Mouse (Mus musculus) embryonic fibroblast, embryonic 13.5 days (primary cell): Measurements from ENCODE around the gene Tmem33. TPM values are rescaled to one million over a fixed set of nuclear protein-coding genes. Genes with fewer than 3 reads are reported as not detected.

Source experiments
- H3K27ac ChIP-seq: 2 replicates; pipeline ENCODE4 v1.5.1; 2012; ENCODE audit warnings: low read length, control low read depth, inconsistent platforms; ENCODE audit not compliant: insufficient read depth
- H3K4me1 ChIP-seq: 2 replicates; pipeline ENCODE4 v1.6.1; 2011; ENCODE audit warnings: low read length; ENCODE audit not compliant: control insufficient read depth, insufficient read depth
- H3K4me3 ChIP-seq: 2 replicates; pipeline ENCODE4 v1.5.1; 2011; ENCODE audit warnings: mild to moderate bottlenecking, control low read depth, low read length; ENCODE audit not compliant: insufficient read depth
- CTCF ChIP-seq: IDR thresholded peaks from 2 replicates; pipeline ENCODE4 v1.5.1; 2011; ENCODE audit warnings: mild to moderate bottlenecking, control low read depth, low read length, moderate library complexity, borderline replicate concordance; ENCODE audit not compliant: insufficient read depth
- POLR2A ChIP-seq: IDR thresholded peaks from 2 replicates; pipeline ENCODE4 v1.6.1; 2011; ENCODE audit warnings: low read depth, mild to moderate bottlenecking, control low read depth, low read length, moderate library complexity
- polyA plus RNA-seq: library from polyadenylated mRNA; stranded (reverse); fragments of >200 nt; gene quantifications from 2 replicates; pipeline ENCODE4 v1.2.4, GENCODE M21; 2011; ENCODE audit warnings: low read depth; ENCODE audit not compliant: missing spikeins, insufficient read length

The Tmem33 gene
- polyA plus RNA-seq, 1 experiment: 125 TPM

GRCm38 (mm10) chr5:67224122-67224502 is 36.3 kb upstream of the Tmem33 start:
- Histone ChIP-seq H3K4me3 (no peak overlapping the region), H3K27ac (no peak overlapping the region), H3K4me1 (no peaks in the 10 kb centered on the region)
- TF ChIP-seq CTCF: no peak
- TF ChIP-seq POLR2A: no peak

DNA sequence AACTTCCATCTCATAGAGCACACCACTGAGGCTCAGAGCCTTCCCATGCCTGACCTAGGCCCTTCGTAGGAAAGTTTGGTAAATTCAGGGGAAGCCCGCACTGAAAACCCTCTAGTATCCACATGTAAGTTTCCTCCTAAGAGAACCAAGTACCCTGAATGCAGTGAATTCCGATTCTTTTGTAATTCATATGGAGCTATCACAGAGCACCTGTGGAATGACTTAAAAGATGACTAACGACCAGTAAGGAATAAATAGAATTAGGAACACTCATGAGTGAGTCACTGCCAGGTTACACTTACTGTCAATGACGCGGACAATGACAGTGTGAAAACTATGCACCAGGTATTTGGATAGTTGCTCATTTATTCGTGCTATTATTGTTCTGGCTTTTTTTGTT is 34.6 kb upstream of the Tmem33 start:
- Histone ChIP-seq H3K27ac (no peak overlapping the region), H3K4me3 (no peak overlapping the region), H3K4me1 (no peaks in the 10 kb centered on the region)
- no peak for TF ChIP-seq POLR2A
- no peak for TF ChIP-seq CTCF

DNA sequence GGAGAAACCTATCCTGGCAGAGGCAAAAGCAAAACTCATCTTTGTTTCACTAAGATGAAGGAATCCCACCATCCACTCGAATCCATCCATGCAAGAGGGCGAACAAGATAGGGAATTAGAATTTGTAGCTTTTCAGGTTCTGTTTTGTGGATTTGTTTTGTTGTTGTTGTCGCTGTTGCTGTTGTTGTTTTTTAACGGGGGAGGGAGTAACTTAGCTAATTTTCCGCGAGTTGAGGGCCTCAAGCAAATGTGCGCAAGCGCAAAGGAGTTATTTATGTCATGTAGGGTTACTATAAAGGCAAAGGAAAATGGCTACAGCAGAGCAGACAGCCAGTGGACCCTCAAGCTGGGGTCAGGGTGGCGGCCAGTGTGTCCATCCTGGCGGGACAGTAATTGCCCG is 33.1 kb upstream of the Tmem33 start:
- no peak for TF ChIP-seq CTCF
- TF ChIP-seq POLR2A: no peak
- no peak overlapping the region for H3K27ac ChIP-seq

DNA sequence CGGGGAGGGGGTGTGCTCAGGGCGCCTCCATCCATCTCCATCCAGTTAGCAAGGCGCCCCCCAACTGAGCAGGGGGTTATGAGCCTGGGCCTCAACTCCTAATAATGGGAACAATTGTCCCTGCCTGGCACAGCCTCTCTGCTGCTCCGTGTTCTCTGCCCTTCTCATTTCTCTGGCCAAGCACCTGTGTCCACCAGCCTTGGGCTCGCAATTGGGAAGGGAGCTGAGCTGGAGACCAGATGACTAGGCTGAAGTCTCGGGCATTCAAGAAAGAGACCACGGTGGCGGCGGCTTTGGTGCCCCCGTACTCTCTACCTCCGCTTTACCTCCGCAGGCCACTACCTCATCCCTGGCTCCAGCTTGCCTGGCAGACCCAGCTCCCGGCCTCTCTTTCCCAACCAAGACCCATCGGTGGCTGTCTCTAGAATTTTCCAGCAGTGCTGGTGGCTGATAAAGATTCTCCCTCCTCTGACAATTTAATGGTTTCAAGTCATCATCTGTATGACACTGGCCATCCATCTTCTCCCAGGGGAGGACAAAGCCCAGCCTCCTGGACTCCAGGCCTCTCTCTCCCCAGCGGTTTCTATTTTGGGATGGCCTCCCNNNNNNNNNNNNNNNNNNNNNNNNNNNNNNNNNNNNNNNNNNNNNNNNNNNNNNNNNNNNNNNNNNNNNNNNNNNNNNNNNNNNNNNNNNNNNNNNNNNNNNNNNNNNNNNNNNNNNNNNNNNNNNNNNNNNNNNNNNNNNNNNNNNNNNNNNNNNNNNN is 32.5 kb upstream of the Tmem33 start:
- TF ChIP-seq CTCF (no peak), POLR2A (no peak)
- H3K27ac ChIP-seq: no peak overlapping the region
- no peak overlapping the region for H3K4me3 ChIP-seq
- H3K4me1 ChIP-seq: no peaks in the 10 kb centered on the region

More for the DNA sequence above, 33.1 kb upstream of the Tmem33 start:
- Histone ChIP-seq H3K4me1 (no peaks in the 10 kb centered on the region), H3K4me3 (no peak overlapping the region)

- no peaks in the 10 kb centered on the region for H3K4me1 ChIP-seq
- TF ChIP-seq POLR2A (no peak), CTCF (no peak)
- H3K4me3 ChIP-seq: no peak overlapping the region
- no peak overlapping the region for H3K27ac ChIP-seq
Measured at GRCm38 (mm10) chr5:67234682-67235081, 25.7 kb upstream of the Tmem33 start.

DNA sequence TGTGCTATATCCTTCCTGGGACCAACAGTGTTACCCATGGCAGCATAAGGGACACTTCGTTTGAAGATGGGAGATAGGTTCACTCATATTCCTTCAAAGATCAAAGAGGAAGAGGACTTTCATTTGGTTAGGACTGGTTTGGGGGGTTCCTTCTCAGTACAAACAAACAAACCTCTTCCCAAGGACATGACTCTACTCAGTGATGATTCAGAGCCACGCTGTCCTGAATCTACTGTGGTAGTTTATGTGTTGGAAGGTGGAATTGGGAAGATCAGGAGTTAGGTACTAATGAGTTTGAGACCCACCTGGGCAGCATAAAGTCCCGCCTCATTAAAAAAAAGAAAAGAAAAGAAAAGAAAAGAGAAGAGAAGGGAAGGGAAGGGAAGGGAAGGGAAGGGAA is 24.9 kb upstream of the Tmem33 start:
- no peak overlapping the region for H3K27ac ChIP-seq
- TF ChIP-seq POLR2A (no peak), CTCF (no peak)
- H3K4me1 ChIP-seq: no peaks in the 10 kb centered on the region
- H3K4me3 ChIP-seq: no peak overlapping the region

DNA sequence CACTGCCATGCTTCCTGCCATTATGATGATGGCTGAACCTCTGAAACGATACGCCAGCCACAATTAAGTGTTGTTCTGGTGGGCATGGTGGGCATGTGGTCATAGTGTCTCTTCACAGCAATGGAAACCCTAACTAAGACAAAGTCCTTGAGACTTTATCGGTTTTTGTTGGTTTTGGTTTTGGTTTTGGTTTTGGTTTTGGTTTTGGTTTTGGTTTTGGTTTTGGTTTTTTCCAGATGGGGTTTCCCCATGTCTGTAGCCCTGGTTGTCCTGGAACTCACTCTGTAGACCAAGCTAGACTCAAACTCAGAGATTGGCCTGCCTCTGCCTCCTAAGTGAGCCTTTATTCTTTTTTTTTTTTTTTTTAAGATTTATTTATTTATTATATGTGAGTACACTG is 23.8 kb upstream of the Tmem33 start:
- TF ChIP-seq POLR2A: no peak
- no peak for TF ChIP-seq CTCF
- Histone ChIP-seq H3K27ac (no peak overlapping the region), H3K4me1 (no peaks in the 10 kb centered on the region), H3K4me3 (no peak overlapping the region)

GRCm38 (mm10) chr5:67238303-67238702 is 22.1 kb upstream of the Tmem33 start:
- H3K4me1 ChIP-seq: no peaks in the 10 kb centered on the region
- TF ChIP-seq CTCF (no peak), POLR2A (no peak)
- no peak overlapping the region for H3K27ac ChIP-seq
- H3K4me3 ChIP-seq: no peak overlapping the region

- H3K27ac ChIP-seq: no peak overlapping the region
- TF ChIP-seq CTCF (no peak), POLR2A (no peak)
- H3K4me3 ChIP-seq: no peak overlapping the region
- H3K4me1 ChIP-seq: no peaks in the 10 kb centered on the region
Measured at GRCm38 (mm10) chr5:67241713-67242112, 18.7 kb upstream of the Tmem33 start.

- TF ChIP-seq POLR2A (no peak), CTCF (no peak)
- Histone ChIP-seq H3K27ac (no peak overlapping the region), H3K4me3 (no peak overlapping the region), H3K4me1 (no peaks in the 10 kb centered on the region)
Measured at GRCm38 (mm10) chr5:67243231-67243630, 17.1 kb upstream of the Tmem33 start.
